Mouse (Mus musculus) liver, embryonic 14.5 days (tissue): ENCODE results near the gene Dsp. TPM values are rescaled to one million over a fixed set of nuclear protein-coding genes. Genes with fewer than 3 reads are reported as not detected.

Experiments used
- ATAC-seq: fragments of 200-750 bp; cut with Nextera tagmentation; 2 replicates; pipeline ENCODE4 v1.8.0; 2017; ENCODE audit warnings: moderate number of reproducible peaks, mild to moderate bottlenecking, moderate library complexity; ENCODE audit not compliant: insufficient read depth
- DNase-seq, 3 experiments: peaks; one replicate each; pipeline ENCODE4 v3.0.0-alpha.2; 2012 to 2013; ENCODE audit warnings: low read depth in 3 of 3, low spot score in 3 of 3
- H3K27ac ChIP-seq: fragments of 300-500 bp; sonication (generic); 2 replicates; pipeline ENCODE4 v1.5.1; 2014; ENCODE audit warnings: moderate library complexity, mild to moderate bottlenecking, control low read depth, inconsistent platforms
- H3K27me3 ChIP-seq: fragments of 300-500 bp; sonication (generic); 2 replicates; pipeline ENCODE4 v1.6.1; 2014; ENCODE audit warnings: mild to moderate bottlenecking, low read length, moderate library complexity; ENCODE audit not compliant: control insufficient read depth, insufficient read depth
- H3K36me3 ChIP-seq: fragments of 300-500 bp; sonication (generic); replicated peaks from 2 replicates; pipeline ENCODE4 v1.6.1; 2014; ENCODE audit warnings: low read depth; ENCODE audit not compliant: control insufficient read depth, insufficient read depth
- H3K4me1 ChIP-seq, 2 experiments: fragments of 200-500 bp in 1 of 2; fragments of 300-500 bp in 1 of 2; sonication (generic) in 1 of 2; replicated peaks; 2 replicates each; pipeline ENCODE4 v1.6.1; 2012 to 2014; ENCODE audit warnings: antibody characterized with exemption in 1 of 2, inconsistent platforms in 1 of 2, low read length in 1 of 2; ENCODE audit not compliant: control insufficient read depth in 2 of 2, insufficient read depth in 2 of 2
- H3K4me2 ChIP-seq: fragments of 300-500 bp; sonication (generic); 2 replicates; pipeline ENCODE4 v1.6.1; 2014; ENCODE audit warnings: low read depth, mild to moderate bottlenecking, control low read depth, moderate library complexity
- H3K4me3 ChIP-seq, 2 experiments: fragments of 200-500 bp in 1 of 2; fragments of 300-500 bp in 1 of 2; sonication (generic) in 1 of 2; 2 replicates each; pipeline ENCODE4 v1.5.1; 2012 to 2014; ENCODE audit warnings: low read depth in 2 of 2, low read length in 2 of 2, mild to moderate bottlenecking in 2 of 2, control low read depth in 1 of 2, inconsistent platforms in 1 of 2, moderate library complexity in 1 of 2; ENCODE audit not compliant: insufficient read depth in 1 of 2
- H3K9ac ChIP-seq: fragments of 300-500 bp; sonication (generic); replicated peaks from 2 replicates; pipeline ENCODE4 v1.6.1; 2014; ENCODE audit warnings: mild to moderate bottlenecking, control low read depth, moderate library complexity
- H3K9me3 ChIP-seq: fragments of 300-500 bp; sonication (generic); 2 replicates; pipeline ENCODE4 v1.6.1; 2016; ENCODE audit warnings: low read length, mixed read lengths; ENCODE audit not compliant: control insufficient read depth
- CTCF ChIP-seq: IDR thresholded peaks from 2 replicates; pipeline ENCODE4 v1.5.1; 2016; ENCODE audit warnings: antibody characterized with exemption, low read depth, control low read depth
- EP300 ChIP-seq: IDR thresholded peaks from 2 replicates; pipeline ENCODE4 v1.6.1; 2016; ENCODE audit warnings: antibody characterized with exemption, low read depth
- WGBS: fragments of 180-500 bp; shearing (Covaris S2); extraction: QIAGEN DNeasy Blood & Tissue Kit; methylation state at CpG from one replicate; pipeline ENCODE4 v1.1.7; 2014; ENCODE audit not compliant: insufficient replicate concordance; 5-methylcytosine and 5-hydroxymethylcytosine counted together
- polyA plus RNA-seq, 2 experiments: library from polyadenylated mRNA; depleted of rRNA in 1 of 2; stranded (reverse) in 1 of 2; unstranded in 1 of 2; fragments of >200 nt; fragmentation: Nextera tagmentation in 1 of 2; extraction: Ambion mirVana in 1 of 2; gene quantifications; 2 replicates each; pipeline versions ENCODE4 v1.2.1 to v1.2.3; 2012 to 2014

Gene Dsp
- polyA plus RNA-seq, 2 experiments: 1.8 to 2.0 TPM

GRCm38 (mm10) chr13:38204171-38204570, 53.1 kb downstream of the Dsp start:
- TF ChIP-seq EP300 (no peak), CTCF (no peak)

DNA sequence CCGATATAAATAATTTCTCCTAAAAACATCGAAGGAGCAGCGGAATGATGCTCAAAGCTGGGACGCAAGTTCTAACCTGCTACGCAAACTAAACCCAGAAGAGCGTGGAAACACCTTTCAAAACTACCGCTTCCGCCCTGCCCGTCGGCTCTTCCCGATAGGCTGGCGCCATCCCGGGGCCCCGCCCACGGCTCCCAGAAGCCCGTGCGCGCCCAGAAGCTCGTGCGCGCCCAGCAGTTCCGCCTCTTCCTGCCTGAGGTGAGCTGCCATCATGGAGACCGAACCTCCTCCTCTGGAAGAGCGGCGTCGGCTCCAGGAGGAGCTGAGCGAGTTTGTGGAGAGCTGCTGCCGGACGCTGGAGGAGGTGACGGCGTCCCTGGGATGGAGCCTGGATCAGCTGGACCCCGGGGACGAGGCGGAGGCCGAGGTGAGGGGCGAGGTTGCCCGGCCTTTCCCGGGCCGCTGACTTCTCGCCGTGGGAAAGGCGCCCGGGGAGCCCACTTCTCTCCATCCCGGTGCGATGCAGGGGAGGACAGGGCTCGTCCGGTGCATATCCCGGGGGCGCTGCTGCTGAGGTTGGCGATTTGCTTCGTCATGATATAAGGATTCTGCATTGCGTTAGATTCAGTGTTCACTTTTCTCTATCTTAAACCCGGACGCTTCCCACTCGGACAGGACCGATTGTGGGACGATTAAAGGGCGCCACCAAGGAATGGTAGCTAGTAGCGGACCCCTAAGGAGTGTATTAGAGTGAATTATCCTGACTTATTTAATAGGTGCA, 53.8 kb downstream of the Dsp start, which contains the start of gene Snrnp48:
Snrnp48 (plus strand) TSS at position 237 of the 781 bp plus-strand sequence.
- WGBS: under 1% methylated on average over 59 of the region's 59 CpGs

More at GRCm38 (mm10) chr13:38204171-38204570, 53.1 kb downstream of the Dsp start:
- Histone ChIP-seq H3K9me3 (no peaks in the 10 kb centered on the region), H3K4me1 (peaks cover 14% of the 10 kb centered on the region in 2 experiments), H3K4me2 (peak overlapping the region; percentile 80), H3K27ac (no peak overlapping the region), H3K9ac (0 out of 2 replicates have a peak overlapping the region, but pooled peaks have one; percentile 9), H3K27me3 (no peaks in the 10 kb centered on the region), H3K4me3 (peak overlapping the region in 1 of 2 experiments; percentile 94; a peak in 2 of 4 replicates), H3K36me3 (no peaks in the 10 kb centered on the region)
- DNase-seq (no peak), ATAC-seq (no peak)
- WGBS: 45% methylated on average over 3 of the region's 4 CpGs

GRCm38 (mm10) chr13:38211122-38211521, 60.0 kb downstream of the Dsp start:
- Histone ChIP-seq H3K27me3 (no peaks in the 10 kb centered on the region), H3K9me3 (no peaks in the 10 kb centered on the region), H3K27ac (no peak overlapping the region), H3K36me3 (peaks cover 28% of the 10 kb centered on the region), H3K9ac (no peak overlapping the region), H3K4me2 (no peak overlapping the region), H3K4me3 (no peak overlapping the region), H3K4me1 (peaks cover 8 to 10% of the 10 kb centered on the region in 2 experiments)
- no peak for TF ChIP-seq CTCF
- no peak for TF ChIP-seq EP300
- WGBS: 31% methylated on average over 5 of the region's 5 CpGs
- ATAC-seq: no peak
- DNase-seq: no peak

More for the DNA sequence above, 53.8 kb downstream of the Dsp start, which contains the start of gene Snrnp48:
- Histone ChIP-seq H3K36me3 (no peaks in the 10 kb centered on the region), H3K9me3 (no peaks in the 10 kb centered on the region), H3K9ac (peak within 1 kb of the TSS; percentile 81), H3K4me3 (peak within 1 kb of the TSS; percentile 91 to 94), H3K4me1 (peaks cover 14% of the 10 kb centered on the region in 2 experiments), H3K27ac (no peak within 1 kb of the TSS), H3K4me2 (peak within 1 kb of the TSS; percentile 80), H3K27me3 (no peaks in the 10 kb centered on the region)
- peak; percentile 81 to 88 (median 81) for DNase-seq
- peak; percentile 98 for ATAC-seq
- no peak for TF ChIP-seq EP300
- TF ChIP-seq CTCF: no peak; the same call in 1 of the 2 replicates

DNA sequence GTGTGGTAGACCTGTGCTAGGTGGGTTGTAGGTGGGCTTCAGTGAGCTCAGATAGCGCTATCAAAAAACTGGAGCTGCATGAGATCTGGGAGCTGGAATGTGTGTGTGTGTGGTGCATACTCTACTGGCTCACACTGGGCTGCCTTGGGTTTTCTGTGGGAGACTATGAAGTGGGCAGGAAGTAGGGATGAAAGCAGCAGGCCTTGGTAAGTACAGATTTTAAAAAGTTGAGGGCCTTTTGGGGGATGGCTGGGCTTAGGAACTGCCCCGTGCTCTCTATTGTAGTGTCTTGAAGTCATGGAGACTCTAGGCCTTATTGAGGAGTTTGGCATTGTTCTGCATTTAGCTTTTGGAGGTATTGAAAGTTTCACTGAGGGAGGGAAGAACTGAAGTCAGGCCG, 67.6 kb downstream of the Dsp start:
- H3K9me3 ChIP-seq: no peaks in the 10 kb centered on the region
- ATAC-seq (no peak), DNase-seq (no peak)
- no peak overlapping the region for H3K27ac ChIP-seq
- H3K36me3 ChIP-seq: peaks cover 57% of the 10 kb centered on the region
- no peaks in the 10 kb centered on the region for H3K27me3 ChIP-seq
- 86% methylated on average over 3 of the region's 3 CpGs for WGBS
- no peaks in the 10 kb centered on the region for H3K4me1 ChIP-seq
- H3K4me3 ChIP-seq: no peak overlapping the region
- no peak overlapping the region for H3K9ac ChIP-seq
- no peak overlapping the region for H3K4me2 ChIP-seq
- TF ChIP-seq EP300 (no peak), CTCF (no peak)

- ATAC-seq (no peak), DNase-seq (no peak)
- Histone ChIP-seq H3K4me2 (no peak overlapping the region), H3K4me1 (no peaks in the 10 kb centered on the region), H3K27me3 (no peaks in the 10 kb centered on the region), H3K4me3 (no peak overlapping the region), H3K36me3 (peaks cover 68% of the 10 kb centered on the region), H3K9me3 (no peaks in the 10 kb centered on the region), H3K27ac (no peak overlapping the region), H3K9ac (no peak overlapping the region)
- WGBS: 80% methylated on average over 6 of the region's 6 CpGs
- TF ChIP-seq EP300 (no peak), CTCF (0 out of 2 replicates have a peak, but pooled peaks have one; percentile 17)
Observed at GRCm38 (mm10) chr13:38220331-38220730, 69.2 kb downstream of the Dsp start.
